ENCODE assay signal across 13 mouse cellular contexts in the genomic region with DNA sequence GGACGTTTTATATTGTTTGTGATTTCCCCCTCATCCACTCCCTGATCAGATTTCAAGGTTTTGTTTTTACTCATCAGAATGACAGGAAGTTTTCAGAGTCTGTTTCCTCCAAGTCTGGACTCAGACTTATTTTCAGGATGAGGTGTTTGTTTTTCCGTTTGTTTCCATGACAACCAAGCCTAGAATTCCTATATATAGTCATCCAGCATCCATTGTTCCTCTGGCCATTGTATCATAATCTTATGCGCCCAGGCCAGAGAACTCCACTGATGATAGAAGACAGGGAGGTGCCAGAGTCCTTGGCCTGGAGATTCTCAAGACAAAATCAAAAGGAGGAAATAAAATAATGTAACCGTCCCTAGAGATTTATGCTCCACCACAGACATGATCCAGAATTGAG.
A peak's percentile ranks its signal among the peaks of the same experiment; 100 is the strongest.
DNase-seq lines count a peak whose midpoint lies in the region; ATAC-seq and TF ChIP-seq lines count a peak whose summit lies in the region.
"Had no signal": no experiment of that assay in that cellular context is flagged by ENCODE, and none has a peak within 500 bp of the region (broad histone marks: within the 10 kb centered on the region; RNA-seq: fewer than 3 reads in every experiment).

No protein-coding gene starts in this region.

- no peak for TF ChIP-seq POLR2A in heart, adult 2 months (IDR thresholded peaks at IDR 0.05; ENCODE audit: insufficient read depth, low read depth, low read length)

- no peak overlapping the region for H3K4me2 ChIP-seq in lung, embryonic 16.5 days (ENCODE audit: low read depth, low read length)
- H3K4me2 ChIP-seq in heart, embryonic 12.5 days = no peak overlapping the region
- H3K4me2 ChIP-seq in midbrain, embryonic 16.5 days (ENCODE audit: low read length) = no peak overlapping the region
- H3K4me2 ChIP-seq: liver, embryonic 13.5 days had no signal

- peak overlapping the region; percentile 72 for H3K27ac ChIP-seq in heart, adult 2 months
- H3K27ac ChIP-seq in lung, embryonic 16.5 days (ENCODE audit: low read length) = peak overlapping the region; percentile 19; the same call in 1 of the 2 replicates
- H3K27ac ChIP-seq in heart, embryonic 12.5 days (ENCODE audit: poor library complexity, severe bottlenecking) = peak overlapping the region; percentile 41; the same call in 1 of the 2 replicates
- H3K27ac ChIP-seq in midbrain, embryonic 16.5 days (ENCODE audit: low read length) = 0 out of 2 replicates have a peak overlapping the region, but pooled peaks have one; percentile 6
- H3K27ac ChIP-seq: liver, embryonic 13.5 days had no signal

- H3K4me3 ChIP-seq in heart, adult 2 months = no peak overlapping the region
- no peak overlapping the region for H3K4me3 ChIP-seq in lung, embryonic 16.5 days (ENCODE audit: low read length)
- H3K4me3 ChIP-seq in heart, embryonic 12.5 days = no peak overlapping the region
- no peak overlapping the region for H3K4me3 ChIP-seq in midbrain, embryonic 16.5 days (ENCODE audit: low read depth, low read length)
- H3K4me3 ChIP-seq: liver, embryonic 13.5 days had no signal

- no peaks in the 10 kb centered on the region for H3K9me3 ChIP-seq in lung, embryonic 16.5 days (ENCODE audit: control insufficient read depth, low read length)
- H3K9me3 ChIP-seq in heart, embryonic 12.5 days (replicated peaks) = no peaks in the 10 kb centered on the region
- H3K9me3 ChIP-seq in midbrain, embryonic 16.5 days (replicated peaks; ENCODE audit: control insufficient read depth, low read length, poor library complexity, severe bottlenecking) = no peaks in the 10 kb centered on the region
- H3K9me3 ChIP-seq: liver, embryonic 13.5 days had no signal

- no peaks in the 10 kb centered on the region; the same call in 1 of the 2 replicates for H3K79me2 ChIP-seq in heart, adult 2 months (replicated peaks; ENCODE audit: control insufficient read depth, insufficient read depth, low read length)

- H3K9ac ChIP-seq in heart, adult 2 months (ENCODE audit: low read depth, low read length) = no peak overlapping the region
- no peak overlapping the region for H3K9ac ChIP-seq in lung, embryonic 16.5 days (ENCODE audit: low read length)
- H3K9ac ChIP-seq in heart, embryonic 12.5 days = no peak overlapping the region
- H3K9ac ChIP-seq in midbrain, embryonic 16.5 days (ENCODE audit: low read depth, low read length) = no peak overlapping the region
- H3K9ac ChIP-seq: liver, embryonic 13.5 days had no signal

- DNase-seq in heart, adult 2 months = peak in 1 of 2 experiments; percentile 24
- no peak for DNase-seq in heart, postnatal 4 days
- DNase-seq in lung, postnatal 4 days = no peak
- DNase-seq in spleen, postnatal 36 days (ENCODE audit: low spot score in 2 of 2) = no peak
- DNase-seq: cerebellum, adult 11 months; layer of hippocampus, adult 9-11 months; liver, embryonic 13.5 days; right cerebral cortex, postnatal 25 days; thymus, adult 2 months had no signal

- peaks cover 13% of the 10 kb centered on the region; the same call in 1 of the 2 replicates for H3K36me3 ChIP-seq in heart, adult 2 months (ENCODE audit: control insufficient read depth, insufficient read depth, low read length)
- no peaks in the 10 kb centered on the region for H3K36me3 ChIP-seq in lung, embryonic 16.5 days (ENCODE audit: control insufficient read depth, insufficient read depth, low read length)
- peaks cover 28% of the 10 kb centered on the region for H3K36me3 ChIP-seq in heart, embryonic 12.5 days
- H3K36me3 ChIP-seq in midbrain, embryonic 16.5 days (ENCODE audit: control insufficient read depth, insufficient read depth, low read length) = no peaks in the 10 kb centered on the region
- H3K36me3 ChIP-seq: liver, embryonic 13.5 days had no signal

- TF ChIP-seq EP300 in heart, adult 2 months (IDR thresholded peaks at IDR 0.05; ENCODE audit: insufficient read depth, low read depth, low read length) = no peak

- ATAC-seq in lung, embryonic 16.5 days (ENCODE audit: low read depth) = peak; percentile 71
- ATAC-seq in heart, embryonic 12.5 days (ENCODE audit: insufficient number of reproducible peaks, low FRiP score) = peak; percentile 57; the same call in 1 of the 2 replicates
- no peak for ATAC-seq in midbrain, embryonic 16.5 days
- ATAC-seq in cerebellum, adult (ENCODE audit: insufficient number of reproducible peaks, low FRiP score, low TSS enrichment) = no peak

- TF ChIP-seq CTCF in heart, adult 2 months (IDR thresholded peaks at IDR 0.05) = no peak

- no peaks in the 10 kb centered on the region for H3K27me3 ChIP-seq in heart, adult 2 months (ENCODE audit: control insufficient read depth, insufficient read depth, low read length)
- H3K27me3 ChIP-seq in lung, embryonic 16.5 days (ENCODE audit: control insufficient read depth, insufficient read depth, low read depth, low read length) = no peaks in the 10 kb centered on the region
- no peaks in the 10 kb centered on the region for H3K27me3 ChIP-seq in heart, embryonic 12.5 days (replicated peaks)
- no peaks in the 10 kb centered on the region for H3K27me3 ChIP-seq in midbrain, embryonic 16.5 days (ENCODE audit: control insufficient read depth, insufficient read depth, low read depth, low read length)
- H3K27me3 ChIP-seq: liver, embryonic 13.5 days had no signal

- intact Hi-C loops in heart, adult 2 months (cut with DNase I) = loop anchor here (5.0 kb wide), 2 partner anchors 35 to 95 kb away; partner anchors contain the start of gene Zfp462

- H3K4me1 ChIP-seq in heart, adult 2 months (ENCODE audit: control insufficient read depth, insufficient read depth, low read length) = peaks cover 13% of the 10 kb centered on the region
- H3K4me1 ChIP-seq in lung, embryonic 16.5 days (replicated peaks; ENCODE audit: control insufficient read depth, insufficient read depth, low read length) = no peaks in the 10 kb centered on the region; the same call in 1 of the 2 replicates
- peaks cover 10% of the 10 kb centered on the region for H3K4me1 ChIP-seq in heart, embryonic 12.5 days (replicated peaks)
- H3K4me1 ChIP-seq in midbrain, embryonic 16.5 days (ENCODE audit: control insufficient read depth, insufficient read depth, low read length) = peaks cover 26% of the 10 kb centered on the region
- H3K4me1 ChIP-seq: liver, embryonic 13.5 days had no signal

- 42% methylated on average over 4 of the region's 4 CpGs for WGBS in heart, adult 2 months
- 62% methylated on average over 4 of the region's 4 CpGs for WGBS in lung, embryonic 16.5 days
- 59% methylated on average over 4 of the region's 4 CpGs for whole genome bisulfite sequencing in heart, embryonic 12.5 days
- WGBS in midbrain, embryonic 16.5 days = 25% methylated on average over 4 of the region's 4 CpGs

Comparison
In these comparisons a context has a peak if more than half of its experiments do, and no peak if none do; other contexts are left out.
1. H3K27ac ChIP-seq: peak in every context shown above with its lines; median percentile 72 in heart, adult 2 months; 41 in heart, embryonic 12.5 days; 19 in lung, embryonic 16.5 days; 6 in midbrain, embryonic 16.5 days.
2. ATAC-seq: peak in lung, embryonic 16.5 days (single experiment) and heart, embryonic 12.5 days (single experiment); none in midbrain, embryonic 16.5 days (single experiment) and cerebellum, adult (single experiment).